Mouse (Mus musculus): ENCODE measurements around the gene Syn3. TPM values are rescaled to one million over a fixed set of nuclear protein-coding genes. Genes with fewer than 3 reads are reported as not detected.

Syn3 gene
- polyA plus RNA-seq, 1 experiment from 2014 or later, result 4.0 TPM

DNA sequence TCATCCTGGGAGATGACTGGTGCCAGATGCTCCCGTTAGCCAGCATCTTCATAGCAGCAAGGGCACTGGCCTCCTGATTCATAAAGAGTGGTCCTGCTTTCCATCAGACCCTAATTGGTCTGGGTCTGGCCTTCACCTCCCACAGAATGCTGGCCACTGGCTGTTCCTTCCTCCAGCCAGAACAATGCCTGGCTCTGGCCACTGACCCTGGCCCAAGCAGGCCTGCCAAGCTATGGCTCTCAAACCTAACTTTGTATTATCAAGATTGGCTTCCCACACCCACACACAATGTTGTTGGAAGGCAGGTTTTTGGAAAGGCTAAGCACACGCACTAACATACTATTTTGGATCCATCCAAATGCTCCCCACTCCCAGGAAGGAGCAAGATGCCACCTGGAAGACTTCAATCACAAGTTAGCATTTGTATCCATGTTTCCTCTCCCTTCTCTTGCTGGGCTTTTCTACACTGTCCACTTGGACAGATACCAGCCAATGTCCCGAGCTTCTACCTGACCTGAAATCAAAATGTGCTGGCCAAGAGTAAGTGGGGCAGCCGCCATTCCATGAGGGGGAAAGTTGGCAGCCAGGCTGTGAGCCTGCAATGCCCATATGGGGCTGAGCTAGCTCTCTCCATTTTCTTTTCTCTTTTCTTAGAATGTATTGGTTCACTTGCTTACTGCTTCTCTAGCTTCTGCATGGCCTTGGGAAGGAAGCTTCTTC is 175.3 kb downstream of the Syn3 start:
- H3K9ac ChIP-seq (ENCODE audit: low read length), result no peak overlapping the region
- no peaks in the 10 kb centered on the region for H3K9me3 ChIP-seq (replicated peaks; ENCODE audit: control insufficient read depth, low read length)
- ATAC-seq (ENCODE audit: insufficient read depth, low FRiP score), result no peak
- 74% methylated on average over 4 of the region's 4 CpGs for WGBS
- no peak overlapping the region for H3K4me3 ChIP-seq (replicated peaks; ENCODE audit: low read length)
- H3K4me1 ChIP-seq (ENCODE audit: control insufficient read depth, insufficient read depth, low read length), result 0 out of 2 replicates have a peak, but pooled peaks cover 3% of the 10 kb centered on the region
- H3K4me2 ChIP-seq (ENCODE audit: low read depth, low read length), result no peak overlapping the region
- no peaks in the 10 kb centered on the region for H3K27me3 ChIP-seq (ENCODE audit: control insufficient read depth, insufficient read depth, low read length)
- H3K27ac ChIP-seq (ENCODE audit: low read length), result no peak overlapping the region
- H3K36me3 ChIP-seq (ENCODE audit: control insufficient read depth, insufficient read depth, low read length), result no peaks in the 10 kb centered on the region

DNA sequence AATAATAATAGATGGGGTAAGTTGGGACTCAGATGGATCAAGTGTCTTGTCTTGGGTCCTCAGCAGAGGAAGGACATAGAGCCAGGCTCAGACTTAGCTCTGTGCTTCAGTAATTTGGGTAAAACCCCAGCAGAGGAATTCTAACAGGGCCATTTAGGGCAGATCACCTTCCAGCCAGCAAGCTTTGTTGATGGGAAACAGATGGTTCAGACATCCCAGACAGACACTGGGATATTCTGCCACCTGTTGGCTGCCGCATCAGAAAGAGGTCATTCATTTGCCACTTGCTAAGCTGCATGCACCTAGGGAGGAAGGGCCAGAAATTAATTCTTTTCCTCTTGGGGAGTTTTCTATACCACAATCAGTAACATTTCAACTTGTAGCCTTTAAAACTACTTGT is 176.7 kb downstream of the Syn3 start:
- Histone ChIP-seq H3K4me3 (replicated peaks; ENCODE audit: low read length) (no peak overlapping the region), H3K9ac (ENCODE audit: low read length) (no peak overlapping the region), H3K4me2 (ENCODE audit: low read depth, low read length) (no peak overlapping the region), H3K4me1 (ENCODE audit: control insufficient read depth, insufficient read depth, low read length) (0 out of 2 replicates have a peak, but pooled peaks cover 3% of the 10 kb centered on the region), H3K27me3 (ENCODE audit: control insufficient read depth, insufficient read depth, low read length) (no peaks in the 10 kb centered on the region), H3K36me3 (ENCODE audit: control insufficient read depth, insufficient read depth, low read length) (no peaks in the 10 kb centered on the region), H3K9me3 (replicated peaks; ENCODE audit: control insufficient read depth, low read length) (no peaks in the 10 kb centered on the region), H3K27ac (ENCODE audit: low read length) (no peak overlapping the region)
- 45% methylated on average over 1 of the region's 1 CpGs for WGBS
- no peak for ATAC-seq (ENCODE audit: insufficient read depth, low FRiP score)

DNA sequence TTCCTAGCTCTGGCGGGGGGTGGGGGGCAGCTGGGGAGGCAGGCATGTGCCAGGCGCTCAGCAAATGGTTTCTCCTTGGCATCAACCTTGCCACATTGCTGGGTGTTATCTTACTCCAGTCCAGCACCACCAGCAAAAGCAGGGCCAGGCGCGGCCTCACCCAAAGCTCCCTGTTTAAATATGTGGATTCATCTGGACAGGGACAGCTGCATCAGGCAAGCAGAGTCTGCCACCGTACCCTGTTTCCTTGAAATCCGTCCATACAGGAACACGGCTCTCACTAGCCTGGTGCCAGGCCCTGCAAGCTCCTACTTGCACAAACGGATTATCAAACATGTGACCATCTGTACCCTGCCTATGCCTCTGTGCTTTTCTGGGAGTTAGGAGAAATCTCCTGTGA is 177.5 kb downstream of the Syn3 start:
- Histone ChIP-seq H3K4me2 (ENCODE audit: low read depth, low read length) (no peak overlapping the region), H3K9me3 (replicated peaks; ENCODE audit: control insufficient read depth, low read length) (no peaks in the 10 kb centered on the region), H3K9ac (ENCODE audit: low read length) (no peak overlapping the region), H3K36me3 (ENCODE audit: control insufficient read depth, insufficient read depth, low read length) (no peaks in the 10 kb centered on the region), H3K27me3 (ENCODE audit: control insufficient read depth, insufficient read depth, low read length) (no peaks in the 10 kb centered on the region), H3K4me3 (replicated peaks; ENCODE audit: low read length) (no peak overlapping the region), H3K27ac (ENCODE audit: low read length) (no peak overlapping the region), H3K4me1 (ENCODE audit: control insufficient read depth, insufficient read depth, low read length) (0 out of 2 replicates have a peak, but pooled peaks cover 3% of the 10 kb centered on the region)
- 62% methylated on average over 8 of the region's 8 CpGs for WGBS
- ATAC-seq (ENCODE audit: insufficient read depth, low FRiP score), result no peak

GRCm38 (mm10) chr10:86320204-86320603 is 178.5 kb downstream of the Syn3 start:
- H3K4me2 ChIP-seq (ENCODE audit: low read depth, low read length), result no peak overlapping the region
- no peak overlapping the region for H3K27ac ChIP-seq (ENCODE audit: low read length)
- no peaks in the 10 kb centered on the region for H3K9me3 ChIP-seq (replicated peaks; ENCODE audit: control insufficient read depth, low read length)
- no peak overlapping the region for H3K4me3 ChIP-seq (replicated peaks; ENCODE audit: low read length)
- H3K4me1 ChIP-seq (ENCODE audit: control insufficient read depth, insufficient read depth, low read length), result 0 out of 2 replicates have a peak, but pooled peaks cover 3% of the 10 kb centered on the region
- H3K36me3 ChIP-seq (ENCODE audit: control insufficient read depth, insufficient read depth, low read length), result no peaks in the 10 kb centered on the region
- ATAC-seq (ENCODE audit: insufficient read depth, low FRiP score), result no peak
- WGBS, result 81% methylated on average over 5 of the region's 5 CpGs
- H3K27me3 ChIP-seq (ENCODE audit: control insufficient read depth, insufficient read depth, low read length), result no peaks in the 10 kb centered on the region
- H3K9ac ChIP-seq (ENCODE audit: low read length), result no peak overlapping the region

- no peaks in the 10 kb centered on the region for H3K36me3 ChIP-seq (ENCODE audit: control insufficient read depth, insufficient read depth, low read length)
- no peak overlapping the region for H3K4me3 ChIP-seq (replicated peaks; ENCODE audit: low read length)
- no peaks in the 10 kb centered on the region for H3K9me3 ChIP-seq (replicated peaks; ENCODE audit: control insufficient read depth, low read length)
- no peak overlapping the region for H3K9ac ChIP-seq (ENCODE audit: low read length)
- H3K27ac ChIP-seq (ENCODE audit: low read length), result no peak overlapping the region
- ATAC-seq (ENCODE audit: insufficient read depth, low FRiP score), result no peak
- no peak overlapping the region for H3K4me2 ChIP-seq (ENCODE audit: low read depth, low read length)
- 53% methylated on average over 3 of the region's 3 CpGs for WGBS
- H3K27me3 ChIP-seq (ENCODE audit: control insufficient read depth, insufficient read depth, low read length), result no peaks in the 10 kb centered on the region
- 0 out of 2 replicates have a peak, but pooled peaks cover 3% of the 10 kb centered on the region for H3K4me1 ChIP-seq (ENCODE audit: control insufficient read depth, insufficient read depth, low read length)
These were observed 179.2 kb downstream of the Syn3 start for GRCm38 (mm10) chr10:86319526-86319925.

- Histone ChIP-seq H3K4me2 (ENCODE audit: low read depth, low read length) (no peak overlapping the region), H3K36me3 (ENCODE audit: control insufficient read depth, insufficient read depth, low read length) (no peaks in the 10 kb centered on the region), H3K4me1 (ENCODE audit: control insufficient read depth, insufficient read depth, low read length) (0 out of 2 replicates have a peak, but pooled peaks cover 4% of the 10 kb centered on the region), H3K9me3 (replicated peaks; ENCODE audit: control insufficient read depth, low read length) (no peaks in the 10 kb centered on the region), H3K4me3 (replicated peaks; ENCODE audit: low read length) (no peak overlapping the region), H3K27me3 (ENCODE audit: control insufficient read depth, insufficient read depth, low read length) (no peaks in the 10 kb centered on the region), H3K27ac (ENCODE audit: low read length) (no peak overlapping the region), H3K9ac (ENCODE audit: low read length) (no peak overlapping the region)
- ATAC-seq (ENCODE audit: insufficient read depth, low FRiP score), result no peak
- 85% methylated on average over 5 of the region's 5 CpGs for WGBS
These were observed 180.1 kb downstream of the Syn3 start for GRCm38 (mm10) chr10:86318552-86319140.

DNA sequence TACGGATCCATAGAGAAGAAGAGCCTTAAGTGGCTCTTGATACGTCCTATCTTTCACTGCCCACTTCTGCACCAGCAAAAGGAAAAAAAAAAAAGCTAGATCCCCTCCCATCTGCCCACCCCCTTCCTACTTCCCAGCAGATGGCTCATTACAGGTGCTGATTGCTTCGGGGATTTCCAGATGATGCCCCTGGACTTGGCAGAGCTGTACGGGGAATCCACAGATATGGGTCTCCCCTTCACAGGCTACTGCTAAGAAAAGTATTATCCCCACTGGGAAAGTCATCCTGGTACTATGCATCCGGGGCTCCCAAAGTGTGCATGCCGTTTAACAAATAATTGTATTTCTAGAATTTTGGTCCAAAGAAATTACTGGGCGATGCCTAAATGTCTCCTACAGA is 181.1 kb downstream of the Syn3 start:
- Histone ChIP-seq H3K4me1 (ENCODE audit: control insufficient read depth, insufficient read depth, low read length) (peaks cover 8% of the 10 kb centered on the region; the same call in 1 of the 2 replicates), H3K36me3 (ENCODE audit: control insufficient read depth, insufficient read depth, low read length) (no peaks in the 10 kb centered on the region), H3K9ac (ENCODE audit: low read length) (no peak overlapping the region), H3K9me3 (replicated peaks; ENCODE audit: control insufficient read depth, low read length) (no peaks in the 10 kb centered on the region), H3K4me2 (ENCODE audit: low read depth, low read length) (no peak overlapping the region), H3K27ac (ENCODE audit: low read length) (no peak overlapping the region), H3K27me3 (ENCODE audit: control insufficient read depth, insufficient read depth, low read length) (no peaks in the 10 kb centered on the region), H3K4me3 (replicated peaks; ENCODE audit: low read length) (no peak overlapping the region)
- no peak for ATAC-seq (ENCODE audit: insufficient read depth, low FRiP score)
- 80% methylated on average over 7 of the region's 7 CpGs for WGBS

DNA sequence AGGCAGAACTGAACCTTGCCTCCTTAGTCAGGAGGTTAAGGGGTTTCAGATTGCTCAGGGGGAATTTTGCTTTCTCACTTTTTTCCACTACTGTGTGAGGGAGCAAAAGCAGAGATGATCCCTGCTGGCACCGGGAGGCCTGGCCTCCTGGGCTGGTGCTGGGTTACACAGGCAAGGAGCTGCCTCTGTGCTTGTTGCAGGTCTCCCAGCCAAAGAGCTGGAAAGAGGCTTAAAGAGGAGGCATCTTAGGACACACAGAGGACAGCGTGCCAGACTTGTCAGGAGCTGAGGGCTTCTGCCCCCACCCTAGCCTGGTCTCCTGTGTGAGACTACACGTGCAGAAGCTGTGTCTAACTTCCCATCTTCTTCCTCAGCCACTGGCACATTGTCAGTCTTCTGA is 183.2 kb downstream of the Syn3 start:
- H3K9me3 ChIP-seq (replicated peaks; ENCODE audit: control insufficient read depth, low read length), result no peaks in the 10 kb centered on the region
- no peak for ATAC-seq (ENCODE audit: insufficient read depth, low FRiP score)
- WGBS, result 50% methylated on average over 3 of the region's 3 CpGs
- no peak overlapping the region for H3K27ac ChIP-seq (ENCODE audit: low read length)
- H3K27me3 ChIP-seq (ENCODE audit: control insufficient read depth, insufficient read depth, low read length), result no peaks in the 10 kb centered on the region
- no peak overlapping the region for H3K4me2 ChIP-seq (ENCODE audit: low read depth, low read length)
- H3K4me1 ChIP-seq (ENCODE audit: control insufficient read depth, insufficient read depth, low read length), result peaks cover 5% of the 10 kb centered on the region; the same call in 1 of the 2 replicates
- H3K36me3 ChIP-seq (ENCODE audit: control insufficient read depth, insufficient read depth, low read length), result no peaks in the 10 kb centered on the region
- no peak overlapping the region for H3K9ac ChIP-seq (ENCODE audit: low read length)
- no peak overlapping the region for H3K4me3 ChIP-seq (replicated peaks; ENCODE audit: low read length)

- 70% methylated on average over 1 of the region's 1 CpGs for WGBS
- H3K9ac ChIP-seq (ENCODE audit: low read length), result no peak overlapping the region
- no peak for ATAC-seq (ENCODE audit: insufficient read depth, low FRiP score)
These were observed 185.2 kb downstream of the Syn3 start for GRCm38 (mm10) chr10:86313448-86313847.

More at GRCm38 (mm10) chr10:86313448-86313847, 185.2 kb downstream of the Syn3 start:
- no peak overlapping the region for H3K4me3 ChIP-seq (replicated peaks; ENCODE audit: low read length)
- peaks cover 5% of the 10 kb centered on the region; the same call in 1 of the 2 replicates for H3K4me1 ChIP-seq (ENCODE audit: control insufficient read depth, insufficient read depth, low read length)
- H3K4me2 ChIP-seq (ENCODE audit: low read depth, low read length), result no peak overlapping the region
- H3K27ac ChIP-seq (ENCODE audit: low read length), result no peak overlapping the region
- no peaks in the 10 kb centered on the region for H3K36me3 ChIP-seq (ENCODE audit: control insufficient read depth, insufficient read depth, low read length)
- H3K27me3 ChIP-seq (ENCODE audit: control insufficient read depth, insufficient read depth, low read length), result no peaks in the 10 kb centered on the region
- no peaks in the 10 kb centered on the region for H3K9me3 ChIP-seq (replicated peaks; ENCODE audit: control insufficient read depth, low read length)

Data from stomach, embryonic 16.5 days (tissue).